Mouse (Mus musculus): Measurements from ENCODE around the gene Cltb.
A peak's percentile ranks its signal among the peaks of the same experiment; 100 is the strongest.

The Cltb gene

DNA sequence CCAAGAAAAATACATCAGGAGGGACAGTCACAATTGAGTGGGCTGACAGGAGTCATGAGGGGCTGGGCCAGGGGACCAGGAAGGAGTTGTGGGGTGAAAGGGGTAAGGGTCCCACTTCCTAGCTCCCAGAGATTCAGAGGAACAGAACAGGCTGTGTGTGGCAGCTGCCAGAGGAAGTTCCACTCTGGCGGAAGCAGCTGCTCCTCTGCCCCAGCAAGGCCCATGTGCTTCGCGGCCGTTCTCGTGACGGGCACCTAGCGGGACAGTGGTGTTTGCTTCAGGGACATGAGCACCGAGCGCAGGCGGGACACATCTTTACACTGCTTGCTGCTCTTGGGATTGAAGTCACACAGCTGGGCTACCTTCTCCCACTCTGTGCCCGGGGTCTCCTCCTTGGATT lies 17.5 kb downstream of the Cltb start:
- no peak for DNase-seq

DNA sequence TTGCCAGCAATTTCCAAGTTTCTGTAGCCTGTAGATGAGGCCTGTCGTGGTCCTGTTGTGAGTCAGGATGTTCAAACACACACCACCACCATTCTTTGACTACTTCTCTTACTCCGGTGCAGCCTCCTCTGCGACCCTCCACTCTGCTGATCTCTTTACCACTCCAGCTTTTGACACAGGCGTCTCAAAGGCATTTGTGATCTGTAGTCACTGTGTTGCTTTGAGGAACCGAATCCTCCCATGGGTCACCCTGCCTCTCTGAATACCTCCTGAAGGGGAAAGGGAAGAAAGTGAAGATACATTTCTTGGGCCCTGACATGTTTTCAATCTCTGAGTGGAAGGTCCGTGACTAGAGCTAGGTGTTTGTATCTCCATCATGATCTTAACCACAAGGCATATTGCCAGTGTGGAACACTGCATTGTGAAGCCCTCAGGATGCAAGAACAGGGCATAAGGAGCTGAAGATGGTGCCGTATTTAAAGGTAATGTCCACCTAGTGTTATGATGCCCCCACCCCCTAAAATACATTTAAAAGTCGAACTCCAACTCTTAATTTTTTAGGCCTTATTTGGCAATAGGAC lies 19.3 kb downstream of the Cltb start:
- DNase-seq: no peak

DNA sequence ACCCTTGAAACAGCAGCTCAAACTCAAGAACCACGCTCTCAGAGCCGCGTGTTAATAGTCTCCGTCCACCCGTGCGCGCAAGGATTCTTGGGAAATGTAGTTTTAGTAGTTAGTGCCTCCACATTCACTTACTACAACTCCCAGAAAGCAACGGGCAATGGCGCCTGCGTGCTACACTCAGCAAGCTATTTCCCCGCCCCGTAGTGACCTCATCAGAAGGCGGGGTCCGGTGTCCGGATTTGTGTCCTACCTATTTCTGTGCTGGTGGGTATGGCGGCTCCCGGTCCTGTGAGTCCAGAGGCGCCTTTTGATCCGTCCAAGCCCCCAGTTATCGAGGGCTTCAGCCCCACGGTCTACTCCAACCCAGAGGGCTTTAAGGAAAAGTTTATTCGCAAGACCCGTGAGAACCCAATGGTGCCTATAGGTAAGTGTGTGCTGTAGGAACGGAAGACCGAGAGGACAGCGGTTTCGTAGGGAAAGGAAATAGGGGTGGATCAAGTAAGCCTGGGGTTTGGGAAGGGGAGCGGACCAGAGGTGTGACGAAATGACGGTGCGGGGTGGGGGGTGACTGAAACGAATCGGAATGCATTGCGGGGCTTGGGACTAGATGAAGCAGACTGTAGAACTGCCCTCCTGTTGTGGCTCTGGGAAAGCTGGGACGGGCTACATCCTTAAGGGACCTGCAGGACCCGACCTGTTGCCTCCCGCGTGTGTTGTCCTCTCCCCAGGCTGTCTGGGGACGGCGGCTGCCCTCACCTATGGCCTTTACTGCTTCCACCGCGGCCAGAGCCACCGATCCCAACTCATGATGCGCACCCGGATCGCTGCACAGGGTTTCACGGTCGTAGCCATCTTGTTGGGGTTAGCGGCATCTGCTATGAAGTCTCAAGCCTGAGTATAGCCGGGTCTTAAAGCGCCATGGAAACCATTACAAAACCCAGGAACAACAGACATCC lies 20.9 kb downstream of the Cltb start, which contains the start of the genes Nop16 and Higd2a:
Nop16 (minus strand) TSS at position 95 of the 956 bp plus-strand sequence.
Higd2a (plus strand) TSS at position 212 of the 956 bp plus-strand sequence.
- DNase-seq: peak; percentile 97

DNA sequence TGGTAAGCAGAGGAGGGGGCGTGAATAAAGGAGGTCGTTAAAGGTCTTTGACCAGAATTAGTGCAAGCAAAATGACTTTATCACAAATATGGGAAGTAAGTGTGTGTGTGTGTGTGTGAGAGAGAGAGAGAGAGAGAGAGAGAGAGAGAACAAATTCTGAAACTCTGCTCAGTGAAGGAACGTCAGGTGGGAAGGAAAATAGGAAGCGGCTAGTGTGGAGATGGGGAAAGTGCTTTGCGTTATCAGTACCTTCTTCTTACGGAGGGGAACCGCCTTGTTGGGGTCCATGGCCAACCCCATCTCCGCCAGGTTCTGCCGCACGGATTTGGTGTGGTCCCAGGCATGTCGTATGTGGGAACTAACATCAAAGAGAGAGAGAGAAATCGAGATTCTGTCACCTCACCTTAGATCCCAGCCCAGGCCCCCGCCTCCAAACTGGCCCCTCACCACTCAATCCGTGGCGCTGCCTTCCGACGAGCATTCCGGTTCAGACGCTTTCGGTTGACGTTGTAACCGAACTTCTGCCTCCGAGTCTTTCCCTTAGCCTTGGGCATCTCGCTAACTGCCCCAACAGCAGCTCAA lies 21.6 kb downstream of the Cltb start:
- DNase-seq: peak; percentile 30

DNA sequence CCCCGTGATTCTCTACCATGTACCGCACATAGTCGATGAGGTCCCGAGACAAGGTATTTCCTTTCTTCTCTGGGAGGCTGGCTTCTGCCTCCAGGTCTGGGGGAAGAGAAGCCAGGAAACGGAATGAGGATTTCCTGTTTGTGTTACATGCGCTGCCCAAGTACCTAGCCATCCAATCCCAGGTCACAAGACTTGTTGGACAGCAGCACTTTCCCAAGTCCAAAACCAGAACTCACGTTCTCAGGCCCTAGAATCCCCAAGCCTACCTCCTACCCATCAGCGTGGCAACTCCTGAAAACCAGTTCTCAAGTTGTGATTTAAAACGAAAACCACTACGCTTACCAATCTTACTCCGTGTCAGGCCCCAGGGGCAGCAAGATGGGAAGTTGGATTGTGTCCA lies 25.3 kb downstream of the Cltb start:
- no peak for DNase-seq

DNA sequence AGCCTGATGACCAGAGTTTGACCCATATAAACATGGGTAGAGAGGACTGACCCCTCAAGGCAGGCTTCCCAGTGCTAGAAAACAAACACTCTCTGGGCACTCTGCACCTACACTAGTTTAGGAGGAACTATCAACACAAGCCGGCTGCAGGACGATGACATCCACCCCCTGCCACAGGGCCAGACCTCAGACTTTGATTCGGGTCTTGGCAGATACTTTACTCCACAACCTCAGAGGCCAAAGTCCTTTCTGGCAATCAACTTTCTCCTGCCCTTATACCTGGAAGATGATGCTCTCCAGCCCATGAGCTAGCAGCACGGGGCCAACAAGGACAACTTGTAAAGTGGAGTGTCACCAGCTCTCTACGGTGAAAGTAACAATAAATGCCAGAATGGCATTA lies 28.3 kb downstream of the Cltb start:
- no peak for DNase-seq

DNA sequence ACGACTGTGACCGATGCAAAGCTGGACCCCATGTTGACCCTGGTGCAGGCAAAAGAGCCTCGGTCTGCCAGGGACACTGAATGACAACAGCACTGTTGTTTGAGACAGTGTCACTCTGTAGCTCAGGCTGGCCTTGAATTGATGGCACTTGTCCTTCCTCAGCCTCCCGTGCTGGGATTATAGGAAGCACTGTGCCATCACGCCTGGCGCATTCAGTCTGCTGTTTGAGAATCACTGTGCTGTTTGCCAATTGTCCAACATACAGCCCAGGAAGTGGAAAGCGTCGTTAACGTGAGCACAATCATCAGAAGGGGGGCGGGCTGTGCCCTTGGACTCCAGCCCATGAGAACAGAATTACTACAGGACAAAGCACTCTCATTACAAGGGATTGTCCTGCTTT lies 29.0 kb downstream of the Cltb start:
- no peak for DNase-seq

DNA sequence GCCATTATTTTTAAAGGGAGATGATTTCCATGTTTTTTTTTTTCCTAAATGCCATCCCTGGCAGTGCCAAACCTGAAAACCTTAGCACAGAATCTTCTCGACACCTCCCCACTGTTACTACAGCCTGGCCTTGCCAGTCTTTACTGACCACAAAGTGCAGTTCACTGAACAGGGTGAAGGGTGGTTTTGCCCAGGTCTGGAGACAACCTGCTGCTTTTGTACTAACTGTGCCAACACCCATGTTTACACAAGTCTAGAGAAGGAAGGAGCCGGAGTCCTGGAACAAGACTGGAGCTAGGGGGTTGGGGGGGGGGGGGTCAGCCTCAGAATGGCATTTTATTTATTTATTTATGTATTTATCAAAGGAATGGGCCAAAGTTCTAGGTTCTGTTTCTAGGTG lies 29.8 kb downstream of the Cltb start:
- DNase-seq: no peak

DNA sequence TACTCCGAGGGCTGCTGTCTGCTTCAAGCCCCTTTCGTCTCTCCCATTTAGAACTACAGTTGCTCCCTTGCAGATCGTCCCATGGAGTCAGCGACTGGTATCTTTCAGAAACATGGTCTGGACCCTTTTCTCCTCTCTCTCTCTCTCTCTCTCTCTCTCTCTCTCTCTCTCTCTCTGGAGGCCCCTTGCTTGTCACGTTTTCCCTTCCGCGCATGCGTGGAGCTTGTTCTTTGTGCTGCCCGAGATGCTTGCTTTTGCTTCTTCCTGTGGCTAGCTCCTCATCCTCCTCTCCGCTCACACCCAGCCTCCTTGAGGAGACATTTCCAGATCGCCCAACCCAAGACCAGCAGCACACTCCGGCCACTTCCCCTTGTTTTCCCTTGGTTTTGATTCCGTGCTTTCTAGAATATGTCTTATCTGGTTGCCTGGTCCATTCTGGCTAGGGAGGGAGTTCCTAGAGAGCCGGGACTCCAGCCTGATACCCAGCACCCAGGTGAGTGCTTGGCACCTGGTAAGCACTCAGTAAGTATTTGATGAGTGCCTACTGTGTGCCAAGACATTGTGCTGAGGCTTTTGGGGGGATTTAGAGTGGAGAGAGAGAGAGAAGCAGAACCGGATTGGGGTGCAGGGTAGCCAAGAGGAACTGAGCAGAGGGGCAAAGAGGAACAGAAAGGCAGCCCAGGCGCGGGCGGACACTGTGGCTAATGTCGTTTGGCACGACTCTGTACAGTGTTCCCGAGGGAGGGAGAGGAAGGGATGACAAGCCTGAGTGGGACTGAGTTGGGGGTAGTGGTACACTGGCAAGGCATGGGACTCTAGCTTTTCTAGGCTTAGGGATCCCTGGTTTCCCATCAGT lies 33.3 kb downstream of the Cltb start:
- DNase-seq: peak; percentile 15

DNA sequence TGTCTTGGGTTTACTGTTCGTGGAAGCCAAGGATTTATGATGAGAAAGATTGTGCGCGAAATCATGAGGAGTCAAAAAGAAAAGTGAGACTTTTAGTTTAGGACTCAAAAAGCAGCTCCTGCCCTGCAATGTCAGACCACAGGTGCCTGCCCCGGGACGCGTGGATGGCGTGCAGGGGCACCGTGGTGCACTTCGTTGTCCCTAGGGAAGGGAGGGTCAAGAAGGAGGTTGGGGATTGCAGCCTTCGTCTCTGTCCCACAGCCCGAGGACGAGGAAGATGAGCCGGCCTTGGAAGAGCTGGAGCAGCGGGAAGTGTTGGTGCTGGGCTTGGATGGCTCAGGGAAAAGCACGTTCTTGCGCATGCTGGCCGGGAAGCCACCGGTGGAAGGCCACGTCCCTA lies 35.7 kb downstream of the Cltb start:
- no peak for DNase-seq

DNA sequence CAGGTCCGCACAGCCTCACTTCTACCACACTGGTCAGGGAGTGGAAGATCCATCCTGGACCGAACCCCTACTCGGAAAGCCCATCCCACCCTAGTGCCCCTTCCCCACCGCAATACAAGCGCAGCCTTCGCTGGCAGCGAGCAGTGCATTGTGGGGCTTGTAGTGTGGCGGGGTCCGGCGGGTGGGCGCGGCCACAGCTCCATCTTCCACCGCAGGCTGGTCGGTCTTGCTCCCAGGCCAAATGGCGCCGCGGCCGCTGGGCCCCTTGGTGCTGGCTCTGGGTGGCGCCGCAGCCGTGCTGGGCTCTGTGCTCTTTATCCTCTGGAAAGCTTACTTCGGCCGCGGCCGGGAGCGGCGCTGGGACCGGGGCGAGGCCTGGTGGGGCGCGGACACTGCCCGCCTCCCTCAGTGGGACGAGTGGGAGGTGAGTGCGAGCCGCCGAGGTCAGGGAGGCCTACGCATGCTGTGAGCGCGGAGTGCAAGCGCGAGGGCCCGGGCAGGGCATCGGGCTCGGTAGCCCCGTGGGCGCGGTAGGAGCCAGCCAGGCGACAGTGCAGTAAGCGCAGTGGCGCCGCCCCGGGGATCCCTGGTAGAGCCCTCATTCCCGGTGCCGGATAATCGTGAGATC lies 36.2 kb downstream of the Cltb start, which contains the start of gene Arl10:
Arl10 (plus strand) TSS at position 162 of the 628 bp plus-strand sequence.
- DNase-seq: peak; percentile 71

DNA sequence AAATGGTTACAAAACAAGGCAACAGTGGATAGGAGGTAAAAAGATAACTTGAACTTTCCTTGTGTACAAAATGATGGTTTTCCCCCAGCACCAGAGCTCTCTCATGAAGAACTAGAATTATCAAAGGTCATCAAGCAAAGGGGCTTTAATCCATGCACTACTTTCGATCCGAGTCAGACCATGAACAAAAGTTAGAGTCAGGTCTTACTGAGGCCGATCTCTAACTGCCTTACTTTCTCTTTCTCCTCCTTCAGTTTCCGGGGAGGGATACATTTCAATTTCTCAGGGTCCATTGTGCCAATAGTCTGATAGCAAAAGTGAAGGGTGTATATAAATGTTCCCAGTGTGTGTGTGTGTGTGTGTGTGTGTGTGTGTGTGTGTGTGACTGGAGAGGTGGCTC lies 38.5 kb downstream of the Cltb start:
- no peak for DNase-seq

DNA sequence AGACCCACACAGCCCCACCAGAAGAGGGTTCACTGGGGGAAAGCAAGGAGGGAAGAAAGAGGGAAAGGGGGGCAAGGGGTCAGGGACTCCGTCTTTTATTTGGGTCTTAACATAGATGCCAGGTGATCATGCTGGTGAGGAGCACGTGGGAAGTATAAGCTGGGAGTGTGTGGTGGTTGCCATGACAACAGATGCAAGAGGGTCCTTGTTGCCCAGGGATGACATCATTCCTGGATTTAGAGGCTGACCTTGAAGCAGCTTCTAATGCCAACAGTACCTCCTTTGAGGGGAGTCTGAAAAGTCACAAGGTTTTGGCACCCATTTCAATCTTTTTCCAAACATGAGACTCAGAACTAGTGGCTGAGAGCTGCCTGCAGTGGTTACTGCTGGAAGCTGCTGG lies 39.5 kb downstream of the Cltb start:
- DNase-seq: no peak

DNA sequence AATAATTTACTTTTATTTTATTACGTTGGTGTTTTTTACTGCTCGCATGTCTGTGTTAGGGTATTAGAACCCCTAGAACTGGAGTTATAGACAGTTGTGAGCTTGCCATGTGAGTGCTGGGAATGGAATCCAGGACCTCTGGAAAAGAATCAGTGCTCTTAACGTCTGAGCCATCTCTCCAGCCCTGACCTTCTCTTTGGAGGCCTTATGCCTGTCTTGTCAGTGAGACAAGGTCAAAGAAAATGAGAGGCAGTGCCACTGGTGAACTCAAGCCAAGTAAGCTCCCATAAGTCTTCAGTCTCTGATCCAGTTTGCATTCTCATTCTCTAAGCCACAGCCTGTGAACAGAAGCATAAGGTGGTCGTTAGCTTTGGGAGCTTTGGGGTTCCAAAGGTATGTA lies 40.4 kb downstream of the Cltb start:
- DNase-seq: no peak

DNA sequence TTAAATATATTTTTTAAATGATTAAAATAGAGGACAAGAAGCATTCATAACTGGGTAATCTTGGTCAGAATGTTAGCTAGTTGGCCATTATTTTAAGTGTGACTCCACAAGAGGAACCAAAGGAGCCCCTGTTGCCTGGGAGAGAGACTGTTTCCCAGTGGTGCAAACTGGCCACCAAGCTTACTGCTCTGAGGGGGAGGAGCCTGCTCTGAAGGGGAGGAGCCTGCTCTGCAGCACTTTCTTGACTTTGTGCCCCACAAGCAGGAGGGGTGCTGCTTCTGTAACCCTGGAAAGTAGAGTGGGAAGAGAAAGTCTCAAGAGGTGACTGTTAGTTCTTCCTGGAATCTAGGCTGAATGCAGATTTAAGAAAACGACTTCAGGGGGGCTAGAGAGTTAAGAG lies 41.9 kb downstream of the Cltb start:
- peak; percentile 41 for DNase-seq

DNA sequence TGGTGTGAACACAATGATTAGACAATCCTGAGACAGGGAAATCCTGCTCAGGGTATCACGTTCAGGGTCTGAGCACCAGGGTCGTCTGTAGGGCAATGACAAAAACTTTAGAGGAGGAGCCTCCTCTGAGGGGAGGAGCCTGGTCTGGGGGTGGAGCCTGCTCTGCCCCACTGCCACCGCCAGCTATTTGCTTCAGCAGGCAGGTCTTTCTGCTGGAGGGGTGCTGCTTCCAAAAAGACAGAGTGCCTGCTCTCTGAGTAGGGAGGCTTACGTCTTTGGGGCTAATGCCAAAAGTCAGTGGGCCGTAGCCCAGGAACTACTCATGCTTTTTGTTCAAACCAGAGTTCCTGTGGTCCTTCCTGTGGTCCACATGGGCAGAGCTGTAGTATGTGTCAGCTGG lies 42.8 kb downstream of the Cltb start:
- DNase-seq: peak; percentile 43

DNA sequence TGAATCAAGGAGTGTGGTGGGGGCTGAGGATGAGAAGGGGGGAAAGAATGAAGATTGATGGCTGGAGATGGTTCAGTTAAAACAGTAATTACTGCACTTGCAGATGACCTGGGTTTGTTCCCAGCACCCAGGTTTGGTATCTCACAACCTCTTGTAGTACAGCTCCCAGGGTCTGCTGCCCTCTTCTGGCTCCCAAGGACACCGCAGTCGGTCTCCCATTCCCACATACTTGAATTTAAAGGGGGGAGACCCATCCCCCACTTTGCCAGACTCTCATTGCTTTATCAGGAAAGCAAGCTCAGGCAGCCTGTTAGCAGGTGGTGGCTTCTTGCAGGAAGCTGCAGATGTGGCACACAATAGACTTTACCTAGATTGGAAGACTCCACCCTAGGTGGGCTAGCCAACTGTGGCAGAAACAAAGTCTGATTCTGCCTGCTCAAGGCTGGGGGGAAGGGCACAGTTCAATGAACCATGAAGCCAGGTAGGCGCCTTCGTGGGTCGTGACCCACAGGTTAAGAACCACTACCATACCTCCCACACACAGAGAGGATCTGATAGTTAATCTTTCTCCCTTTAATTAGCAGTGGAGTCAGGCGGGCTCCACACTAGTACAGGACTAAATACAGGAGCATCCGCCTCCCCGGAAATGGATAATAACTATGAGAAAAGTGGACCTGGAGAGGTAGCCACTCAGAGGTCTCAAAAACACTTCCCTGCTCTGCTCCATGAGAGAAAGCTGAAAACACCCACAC lies 45.4 kb downstream of the Cltb start:
- peak; percentile 67 for DNase-seq

DNA sequence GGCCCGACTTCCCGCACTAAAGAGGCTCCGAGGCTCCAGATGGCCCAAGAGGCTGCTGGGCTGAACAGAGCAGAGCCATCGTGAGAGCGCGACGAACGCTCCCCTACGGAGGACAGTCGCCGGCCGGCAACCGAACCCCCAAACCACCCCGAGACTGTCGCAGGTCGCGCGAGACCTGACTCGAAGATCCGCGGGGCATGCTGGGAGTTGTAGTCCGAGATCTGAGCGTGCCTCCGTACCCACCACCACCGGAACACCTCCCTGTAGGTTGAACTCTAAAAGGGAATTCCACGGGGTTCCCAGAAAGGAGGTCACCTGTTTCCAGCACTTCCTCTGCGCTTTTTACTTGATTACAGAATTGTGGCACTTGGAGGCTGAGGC lies 46.0 kb downstream of the Cltb start, which contains the start of gene 4833439L19Rik:
4833439L19Rik (minus strand) TSS at position 235 of the 381 bp plus-strand sequence.
- DNase-seq: peak; percentile 94

DNA sequence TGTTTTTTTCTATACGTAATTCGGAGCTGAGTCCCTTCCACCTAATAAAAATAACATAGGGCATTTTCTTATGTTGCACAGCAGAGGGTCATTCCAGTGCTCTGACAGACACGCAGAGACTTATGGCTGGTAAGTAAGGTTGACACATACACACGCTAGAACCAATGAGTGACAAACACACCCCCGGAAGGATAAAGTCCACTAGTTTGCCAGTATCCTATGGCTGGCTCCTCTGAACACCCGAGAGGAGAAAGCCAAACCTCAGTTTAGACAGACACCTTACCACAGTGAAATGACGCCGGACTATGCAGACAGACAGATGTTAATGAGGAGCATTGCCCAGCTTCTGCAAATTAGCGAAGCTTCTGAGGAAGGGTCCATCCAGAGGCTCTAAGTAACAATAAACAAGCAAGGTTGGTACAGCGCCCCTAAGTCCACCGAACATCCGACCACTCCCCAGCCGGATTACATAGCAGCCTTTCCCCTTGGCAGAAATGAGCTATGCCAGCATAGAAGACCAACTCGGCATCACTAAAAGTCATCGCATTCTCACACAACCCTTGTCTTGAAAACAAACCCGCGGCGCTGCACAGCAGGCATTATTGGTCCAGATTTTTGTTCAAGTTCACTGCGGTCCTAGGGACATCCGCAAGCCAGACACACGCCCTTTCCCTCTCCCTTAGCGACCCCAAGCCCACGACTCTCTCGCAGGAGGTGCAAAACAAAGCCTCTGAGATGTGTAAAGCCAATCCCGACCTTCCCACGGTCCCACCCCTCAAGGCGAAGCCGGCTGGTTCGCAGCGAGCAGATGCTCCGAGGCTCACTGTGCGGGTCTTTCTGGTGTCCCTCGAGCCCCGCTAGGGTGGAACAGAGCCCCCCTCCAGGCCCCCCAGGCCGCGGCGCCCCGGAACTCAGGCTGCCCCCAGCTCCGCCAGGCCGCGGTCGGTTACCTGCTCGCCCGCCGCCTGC lies 46.6 kb downstream of the Cltb start:
- peak; percentile 27 for DNase-seq

DNA sequence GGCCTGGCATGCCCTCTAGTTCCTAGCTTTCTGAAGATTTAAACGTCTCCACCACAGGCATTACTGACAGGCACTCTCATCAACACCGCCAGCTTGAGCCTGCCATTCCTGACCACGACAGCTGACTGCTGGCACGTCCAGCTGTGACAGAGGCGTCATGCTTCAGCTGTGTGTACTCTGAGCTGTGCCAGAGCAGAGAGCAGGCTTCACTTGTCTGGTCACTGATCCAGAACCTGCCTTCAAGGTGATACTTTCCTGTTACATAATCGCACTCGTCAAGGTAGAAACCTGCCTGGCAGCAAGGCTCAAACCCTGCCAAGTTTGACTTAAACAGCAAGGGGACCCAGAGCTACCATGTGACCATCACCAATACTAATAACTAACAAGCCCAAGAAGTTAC lies 48.6 kb downstream of the Cltb start:
- DNase-seq: no peak

Data from liver (tissue).